Mouse (Mus musculus) myocyte (in vitro differentiated cells): ENCODE data around the gene Tomt.

ENCODE experiments used
- CEBPB ChIP-seq: IDR thresholded peaks from 2 replicates; pipeline ENCODE4 v1.6.1; 2011; ENCODE audit warnings: mild to moderate bottlenecking, moderate library complexity; ENCODE audit not compliant: poor library complexity, insufficient read depth, severe bottlenecking
- E2F4 ChIP-seq: IDR thresholded peaks from one replicate; pipeline ENCODE4 v1.6.1; 2011; ENCODE audit warnings: mild to moderate bottlenecking, control low read depth, moderate library complexity; ENCODE audit not compliant: insufficient read depth
- MAX ChIP-seq: IDR thresholded peaks from one replicate; pipeline ENCODE4 v1.6.1; 2011; ENCODE audit warnings: low read depth, mild to moderate bottlenecking, control low read depth
- MYOD1 ChIP-seq, 3 experiments: IDR thresholded peaks; one replicate each; pipeline ENCODE4 v1.6.1; 2011; ENCODE audit warnings: control low read depth in 2 of 3, low read depth in 2 of 3, mild to moderate bottlenecking in 2 of 3, moderate library complexity in 1 of 3; ENCODE audit not compliant: insufficient read length in 2 of 3, control insufficient read depth in 1 of 3
- MYOG ChIP-seq, 3 experiments: IDR thresholded peaks; one replicate each; pipeline ENCODE4 v1.6.1; 2011; ENCODE audit warnings: control low read depth in 2 of 3, low read depth in 2 of 3, mild to moderate bottlenecking in 2 of 3; ENCODE audit not compliant: insufficient read length in 2 of 3, control insufficient read depth in 1 of 3, insufficient read depth in 1 of 3
- POLR2A ChIP-seq: IDR thresholded peaks from one replicate; pipeline ENCODE4 v1.6.1; 2011; ENCODE audit warnings: low read depth, mild to moderate bottlenecking, control low read depth, moderate library complexity; ENCODE audit not compliant: insufficient read length
- POLR2AphosphoS2 ChIP-seq: IDR thresholded peaks from one replicate; pipeline ENCODE4 v1.6.1; 2011; ENCODE audit warnings: low read depth, control low read depth; ENCODE audit not compliant: insufficient read length
- REST ChIP-seq: IDR thresholded peaks from one replicate; pipeline ENCODE4 v1.6.1; 2011; ENCODE audit warnings: mild to moderate bottlenecking, control low read depth, moderate library complexity; ENCODE audit not compliant: insufficient read depth, insufficient read length
- SRF ChIP-seq: IDR thresholded peaks from one replicate; pipeline ENCODE4 v1.6.1; 2011; ENCODE audit warnings: low read depth; ENCODE audit not compliant: control insufficient read depth, insufficient read length
- TCF12 ChIP-seq: IDR thresholded peaks from one replicate; pipeline ENCODE4 v1.6.1; 2011; ENCODE audit warnings: mild to moderate bottlenecking, control low read depth; ENCODE audit not compliant: poor library complexity, insufficient read depth, severe bottlenecking
- USF1 ChIP-seq: IDR thresholded peaks from one replicate; pipeline ENCODE4 v1.6.1; 2011; ENCODE audit warnings: low read depth, mild to moderate bottlenecking, control low read depth, moderate library complexity

DNA sequence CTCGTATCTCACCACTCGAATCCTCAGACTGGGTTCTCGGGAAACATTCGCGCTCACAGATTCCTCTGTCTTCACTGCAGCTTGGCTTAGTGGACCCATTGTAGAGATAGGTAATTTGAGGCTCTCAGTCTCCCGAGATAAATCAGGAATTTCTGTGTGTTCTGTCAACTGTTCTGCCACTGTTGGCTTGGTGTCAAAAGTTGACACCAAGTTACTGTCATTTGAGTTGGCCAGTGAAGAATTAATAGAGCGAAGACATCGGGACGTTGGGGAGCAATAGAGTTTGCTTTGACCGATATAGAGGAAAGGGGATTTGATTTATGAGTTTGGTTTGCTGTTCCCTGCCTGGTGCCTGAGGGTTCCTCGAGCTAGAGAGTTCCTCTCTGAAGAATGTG is at the start of gene Tomt:
- TF ChIP-seq POLR2A (no peak), TCF12 (no peak), MAX (no peak), MYOD1 (IDR thresholded peaks at IDR 0.05; ENCODE audit: control insufficient read depth in 1 of 3, insufficient read length in 2 of 3, low read depth in 2 of 3) (no peak), MYOG (IDR thresholded peaks at IDR 0.05; ENCODE audit: control insufficient read depth in 1 of 3, insufficient read depth in 1 of 3, insufficient read length in 2 of 3, low read depth in 2 of 3) (no peak), POLR2AphosphoS2 (no peak), REST (no peak), E2F4 (no peak), USF1 (no peak), CEBPB (no peak), SRF (no peak)
